Mouse (Mus musculus): Measurements from ENCODE around the gene Dennd2c.

- no peak for TF ChIP-seq CTCF (IDR thresholded peaks at IDR 0.05; ENCODE audit: extremely low read depth, insufficient read length, insufficient replicate concordance, low read depth, low read length)
- TF ChIP-seq POLR2A (IDR thresholded peaks at IDR 0.05; ENCODE audit: low read depth, low read length) = no peak
These were observed 2.7 kb upstream of the Dennd2c start for GRCm38 (mm10) chr3:103099667-103100066.

All from small intestine, adult 2 months (tissue).